Mouse (Mus musculus) heart, embryonic 11.5 days (tissue): ENCODE results near the gene Lrrtm4. TPM values are rescaled to one million over a fixed set of nuclear protein-coding genes. Genes with fewer than 3 reads are reported as not detected.

Experiments
- ATAC-seq: fragments of 200-750 bp; cut with Nextera tagmentation; replicated peaks from 2 replicates; pipeline ENCODE4 v1.8.0; 2017; ENCODE audit warnings: moderate library complexity; ENCODE audit not compliant: insufficient number of reproducible peaks, low FRiP score, low TSS enrichment
- H3K27ac ChIP-seq: fragments of 300-500 bp; sonication (generic); 2 replicates; pipeline ENCODE4 v1.5.1; 2014; ENCODE audit warnings: mild to moderate bottlenecking, low read depth, low read length
- H3K27me3 ChIP-seq: fragments of 300-500 bp; sonication (generic); 2 replicates; pipeline ENCODE4 v1.6.1; 2014; ENCODE audit warnings: mild to moderate bottlenecking, low read length, mixed read lengths; ENCODE audit not compliant: control insufficient read depth, insufficient read depth
- H3K36me3 ChIP-seq: fragments of 300-500 bp; sonication (generic); 2 replicates; pipeline ENCODE4 v1.6.1; 2014; ENCODE audit warnings: mild to moderate bottlenecking, low read length, moderate library complexity, mixed read lengths; ENCODE audit not compliant: control insufficient read depth, insufficient read depth
- H3K4me1 ChIP-seq: fragments of 300-500 bp; sonication (generic); 2 replicates; pipeline ENCODE4 v1.6.1; 2014; ENCODE audit warnings: low read length; ENCODE audit not compliant: control insufficient read depth, insufficient read depth
- H3K4me2 ChIP-seq: fragments of 300-500 bp; sonication (generic); 2 replicates; pipeline ENCODE4 v1.6.1; 2014; ENCODE audit warnings: mild to moderate bottlenecking, moderate library complexity
- H3K4me3 ChIP-seq: fragments of 300-500 bp; sonication (generic); 2 replicates; pipeline ENCODE4 v1.5.1; 2014; ENCODE audit warnings: low read depth, low read length
- H3K9ac ChIP-seq: fragments of 300-500 bp; sonication (generic); 2 replicates; pipeline ENCODE4 v1.6.1; 2014; ENCODE audit warnings: mild to moderate bottlenecking, low read depth, low read length, moderate library complexity
- H3K9me3 ChIP-seq: fragments of 300-500 bp; sonication (generic); replicated peaks from 2 replicates; pipeline ENCODE4 v1.6.1; 2016; ENCODE audit warnings: low read length; ENCODE audit not compliant: control insufficient read depth
- WGBS: fragments of 180-500 bp; shearing (Covaris S2); extraction: QIAGEN DNeasy Blood & Tissue Kit; methylation state at CpG from one replicate; pipeline ENCODE4 v1.1.7; 2014; ENCODE audit not compliant: insufficient replicate concordance; 5-methylcytosine and 5-hydroxymethylcytosine counted together
- polyA plus RNA-seq: library from polyadenylated mRNA; unstranded; fragments of >200 nt; fragmentation: Nextera tagmentation; extraction: Ambion mirVana; gene quantifications from 2 replicates; pipeline ENCODE4 v1.2.1, GENCODE M21; 2014

The Lrrtm4 gene
- polyA plus RNA-seq, 1 experiment from 2014 or later = 1.7 TPM

GRCm38 (mm10) chr6:80357092-80357491 is 338.4 kb downstream of the Lrrtm4 start:
- no peak overlapping the region for H3K9ac ChIP-seq
- no peaks in the 10 kb centered on the region for H3K4me1 ChIP-seq
- no peaks in the 10 kb centered on the region for H3K27me3 ChIP-seq
- no peak overlapping the region for H3K4me3 ChIP-seq
- WGBS = 38% methylated on average over 1 of the region's 1 CpGs
- no peaks in the 10 kb centered on the region for H3K36me3 ChIP-seq
- H3K4me2 ChIP-seq = no peak overlapping the region
- no peak for ATAC-seq
- no peaks in the 10 kb centered on the region for H3K9me3 ChIP-seq
- no peak overlapping the region for H3K27ac ChIP-seq

GRCm38 (mm10) chr6:80363593-80363992 is 344.9 kb downstream of the Lrrtm4 start:
- Histone ChIP-seq H3K9me3 (no peaks in the 10 kb centered on the region), H3K36me3 (no peaks in the 10 kb centered on the region), H3K4me3 (no peak overlapping the region), H3K4me2 (no peak overlapping the region), H3K27ac (no peak overlapping the region), H3K27me3 (no peaks in the 10 kb centered on the region), H3K4me1 (no peaks in the 10 kb centered on the region), H3K9ac (no peak overlapping the region)
- no peak for ATAC-seq

- H3K9me3 ChIP-seq = no peaks in the 10 kb centered on the region
- H3K4me2 ChIP-seq = no peak overlapping the region
- no peak overlapping the region for H3K9ac ChIP-seq
- no peak for ATAC-seq
- no peaks in the 10 kb centered on the region for H3K27me3 ChIP-seq
- H3K36me3 ChIP-seq = no peaks in the 10 kb centered on the region
- H3K27ac ChIP-seq = no peak overlapping the region
- 67% methylated on average over 4 of the region's 4 CpGs for WGBS
- no peaks in the 10 kb centered on the region for H3K4me1 ChIP-seq
- H3K4me3 ChIP-seq = no peak overlapping the region
These were observed 347.9 kb downstream of the Lrrtm4 start for GRCm38 (mm10) chr6:80366532-80366931.

- Histone ChIP-seq H3K27ac (no peak overlapping the region), H3K4me1 (no peaks in the 10 kb centered on the region), H3K4me3 (no peak overlapping the region), H3K36me3 (no peaks in the 10 kb centered on the region), H3K9ac (no peak overlapping the region), H3K9me3 (no peaks in the 10 kb centered on the region), H3K27me3 (no peaks in the 10 kb centered on the region), H3K4me2 (no peak overlapping the region)
- 71% methylated on average over 4 of the region's 4 CpGs for WGBS
- no peak for ATAC-seq
These were observed 370.9 kb downstream of the Lrrtm4 start for GRCm38 (mm10) chr6:80389571-80389970.

- ATAC-seq = no peak
- H3K27ac ChIP-seq = no peak overlapping the region
- no peak overlapping the region for H3K4me2 ChIP-seq
- H3K4me1 ChIP-seq = no peaks in the 10 kb centered on the region
- H3K4me3 ChIP-seq = no peak overlapping the region
- 82% methylated on average over 1 of the region's 1 CpGs for WGBS
- H3K9me3 ChIP-seq = no peaks in the 10 kb centered on the region
- H3K9ac ChIP-seq = no peak overlapping the region
- H3K27me3 ChIP-seq = no peaks in the 10 kb centered on the region
- H3K36me3 ChIP-seq = no peaks in the 10 kb centered on the region
These were observed 388.1 kb downstream of the Lrrtm4 start for GRCm38 (mm10) chr6:80406757-80407156.

- H3K36me3 ChIP-seq = no peaks in the 10 kb centered on the region
- no peaks in the 10 kb centered on the region for H3K27me3 ChIP-seq
- H3K27ac ChIP-seq = no peak overlapping the region
- H3K9me3 ChIP-seq = no peaks in the 10 kb centered on the region
- H3K9ac ChIP-seq = no peak overlapping the region
- no peak for ATAC-seq
- H3K4me3 ChIP-seq = no peak overlapping the region
- H3K4me2 ChIP-seq = no peak overlapping the region
- no peaks in the 10 kb centered on the region for H3K4me1 ChIP-seq
These were observed 421.5 kb downstream of the Lrrtm4 start for GRCm38 (mm10) chr6:80440135-80440534.

GRCm38 (mm10) chr6:80470546-80470945 is 451.9 kb downstream of the Lrrtm4 start:
- H3K27ac ChIP-seq = no peak overlapping the region
- no peaks in the 10 kb centered on the region for H3K9me3 ChIP-seq
- ATAC-seq = no peak
- no peaks in the 10 kb centered on the region for H3K4me1 ChIP-seq
- 67% methylated on average over 4 of the region's 4 CpGs for WGBS
- no peaks in the 10 kb centered on the region for H3K27me3 ChIP-seq
- H3K9ac ChIP-seq = no peak overlapping the region
- H3K36me3 ChIP-seq = no peaks in the 10 kb centered on the region
- no peak overlapping the region for H3K4me2 ChIP-seq
- H3K4me3 ChIP-seq = no peak overlapping the region

- Histone ChIP-seq H3K27ac (no peak overlapping the region), H3K27me3 (no peaks in the 10 kb centered on the region), H3K4me3 (no peak overlapping the region), H3K4me2 (no peak overlapping the region), H3K4me1 (no peaks in the 10 kb centered on the region), H3K36me3 (no peaks in the 10 kb centered on the region), H3K9me3 (no peaks in the 10 kb centered on the region), H3K9ac (no peak overlapping the region)
- WGBS = 81% methylated on average over 3 of the region's 3 CpGs
- no peak for ATAC-seq
These were observed 457.5 kb downstream of the Lrrtm4 start for GRCm38 (mm10) chr6:80476153-80476552.

- WGBS = 33% methylated on average over 1 of the region's 1 CpGs
These were observed 526.3 kb downstream of the Lrrtm4 start for GRCm38 (mm10) chr6:80545017-80545416.

More at GRCm38 (mm10) chr6:80545017-80545416, 526.3 kb downstream of the Lrrtm4 start:
- no peaks in the 10 kb centered on the region for H3K36me3 ChIP-seq
- H3K4me1 ChIP-seq = no peaks in the 10 kb centered on the region
- H3K4me3 ChIP-seq = no peak overlapping the region
- H3K27me3 ChIP-seq = no peaks in the 10 kb centered on the region
- H3K9ac ChIP-seq = no peak overlapping the region
- H3K27ac ChIP-seq = no peak overlapping the region
- ATAC-seq = no peak
- H3K9me3 ChIP-seq = no peaks in the 10 kb centered on the region
- H3K4me2 ChIP-seq = no peak overlapping the region
